Mouse (Mus musculus): Measurements from ENCODE around the gene Vgll1.

- no peak for TF ChIP-seq CTCF (IDR thresholded peaks at IDR 0.05; ENCODE audit: low read depth)
- TF ChIP-seq EP300 (IDR thresholded peaks at IDR 0.05; ENCODE audit: low read depth), result no peak
Observed at GRCm38 (mm10) chrX:57042774-57043173, 45.1 kb upstream of the Vgll1 start, which contains the start of gene Brs3.

Data from liver, postnatal 0 days (tissue).